Comparison of ENCODE assay signal across 9 mouse cellular contexts in the genomic region with DNA sequence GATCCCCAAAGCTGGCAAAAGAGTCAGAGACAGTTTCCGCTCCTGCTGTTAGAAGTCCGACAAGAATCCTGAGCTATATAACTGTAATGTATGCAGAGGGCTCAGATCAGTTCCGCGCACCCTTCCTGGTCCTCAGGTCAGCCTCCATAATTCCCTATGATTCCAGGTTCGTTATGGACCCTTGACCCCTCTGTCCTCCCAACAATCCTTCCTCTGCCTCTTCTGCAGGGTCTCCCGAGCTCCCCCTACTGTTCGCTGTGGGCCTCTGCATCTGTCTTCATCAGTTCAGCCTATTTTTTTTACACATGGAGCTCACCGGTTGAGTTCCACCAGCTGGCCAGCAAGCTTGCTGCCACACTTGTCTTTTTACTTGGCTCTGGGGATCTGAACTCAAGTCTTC.
DNase-seq lines count a peak whose midpoint lies in the region; TF ChIP-seq lines count a peak whose summit lies in the region.
"Had no signal": no experiment of that assay in that cellular context is flagged by ENCODE, and none has a peak within 500 bp of the region (broad histone marks: within the 10 kb centered on the region; RNA-seq: fewer than 3 reads in every experiment).

No protein-coding gene starts in this region.

- peaks cover 16% of the 10 kb centered on the region for H3K36me3 ChIP-seq in heart, adult 2 months (ENCODE audit: control insufficient read depth, insufficient read depth, low read length)
- H3K36me3 ChIP-seq in thymus, adult 2 months (ENCODE audit: control insufficient read depth, insufficient read depth, low read length) = no peaks in the 10 kb centered on the region

- TF ChIP-seq CTCF in heart, adult 2 months (IDR thresholded peaks at IDR 0.05) = peak; percentile 62
- no peak for TF ChIP-seq CTCF in thymus, adult 2 months (IDR thresholded peaks at IDR 0.05; ENCODE audit: borderline replicate concordance, control insufficient read depth, extremely low read depth, insufficient read depth, low read length, poor library complexity)

- WGBS in heart, adult 2 months = 61% methylated on average over 8 of the region's 8 CpGs
- WGBS in thymus, adult 2 months = 57% methylated on average over 8 of the region's 8 CpGs

- H3K4me1 ChIP-seq in heart, adult 2 months (ENCODE audit: control insufficient read depth, insufficient read depth, low read length) = peaks cover 7% of the 10 kb centered on the region
- H3K4me1 ChIP-seq in thymus, adult 2 months (replicated peaks; ENCODE audit: control insufficient read depth, insufficient read depth, low read length) = no peaks in the 10 kb centered on the region

- no peaks in the 10 kb centered on the region for H3K27me3 ChIP-seq in heart, adult 2 months (ENCODE audit: control insufficient read depth, insufficient read depth, low read length)
- no peaks in the 10 kb centered on the region for H3K27me3 ChIP-seq in thymus, adult 2 months (ENCODE audit: control insufficient read depth, insufficient read depth, low read length)

- no peak for TF ChIP-seq EP300 in heart, adult 2 months (IDR thresholded peaks at IDR 0.05; ENCODE audit: insufficient read depth, low read depth, low read length)

- TF ChIP-seq POLR2A in heart, adult 2 months (IDR thresholded peaks at IDR 0.05; ENCODE audit: insufficient read depth, low read depth, low read length) = no peak
- no peak for TF ChIP-seq POLR2A in thymus, adult 2 months (IDR thresholded peaks at IDR 0.05; ENCODE audit: control insufficient read depth, extremely low read depth, insufficient read depth, low read length, poor library complexity)

- H3K27ac ChIP-seq in heart, adult 2 months = peak overlapping the region; percentile 20
- no peak overlapping the region for H3K27ac ChIP-seq in thymus, adult 2 months (ENCODE audit: control insufficient read depth, insufficient read depth, low read length)

- no peak overlapping the region for H3K4me3 ChIP-seq in heart, adult 2 months
- no peak overlapping the region for H3K4me3 ChIP-seq in thymus, adult 2 months (ENCODE audit: control insufficient read depth, insufficient read depth, low read length)

- H3K9ac ChIP-seq in heart, adult 2 months (ENCODE audit: low read depth, low read length) = no peak overlapping the region

- intact Hi-C loops in heart, adult 2 months (cut with DNase I) = no loop called here
- intact Hi-C loops in heart, postnatal 25 days (cut with DNase I) = loop anchor here (5.0 kb wide), 1 partner anchor 110 kb away; no protein-coding TSS in a partner anchor

- no peak for DNase-seq in heart, adult 2 months
- DNase-seq in heart, postnatal 25 days (ENCODE audit: low spot score) = no peak
- DNase-seq in thymus, adult 2 months = peak; percentile 7
- no peak for DNase-seq in thymus, adult 18-20 months
- DNase-seq in induced T-regulatory cell, adult 2 months (ENCODE audit: low read depth) = peak; percentile 9
- DNase-seq in yolk sac, embryonic 10.5 days (ENCODE audit: low spot score) = peak; percentile 38
- DNase-seq in right cerebral cortex, adult 2 months (ENCODE audit: low spot score in 2 of 2) = no peak
- no peak for DNase-seq in kidney, adult 11 months
- DNase-seq: layer of hippocampus, postnatal 36 days had no signal

- H3K79me2 ChIP-seq in heart, adult 2 months (replicated peaks; ENCODE audit: control insufficient read depth, insufficient read depth, low read length) = 0 out of 2 replicates have a peak, but pooled peaks cover 1% of the 10 kb centered on the region

Comparison
In these comparisons a context has a peak if more than half of its experiments do, and no peak if none do; other contexts are left out.
1. DNase-seq: peak in thymus, adult 2 months (single experiment), induced T-regulatory cell, adult 2 months (single experiment) and yolk sac, embryonic 10.5 days (single experiment); none in heart, adult 2 months (0 of 2), heart, postnatal 25 days (single experiment), thymus, adult 18-20 months (0 of 2), right cerebral cortex, adult 2 months (0 of 2) and kidney, adult 11 months (single experiment).